Mouse (Mus musculus) R1 (cell line): ENCODE results near the gene Boc.
A peak's percentile ranks its signal among the peaks of the same experiment; 100 is the strongest.

ENCODE experiments used
- DNase-seq: peaks from one replicate; pipeline ENCODE4 v3.0.0-alpha.2; 2018; ENCODE audit warnings: low read depth, low spot score

Boc gene

GRCm38 (mm10) chr16:44558471-44559329 is at the start of gene Boc:
Gene Boc, minus strand, starts transcription at chr16:44558897.
- DNase-seq: peak; percentile 82

GRCm38 (mm10) chr16:44606643-44607042 is 47.9 kb upstream of the Boc start:
- no peak for DNase-seq

- no peak for DNase-seq
Measured at GRCm38 (mm10) chr16:44604021-44604616, 45.4 kb upstream of the Boc start.

DNA sequence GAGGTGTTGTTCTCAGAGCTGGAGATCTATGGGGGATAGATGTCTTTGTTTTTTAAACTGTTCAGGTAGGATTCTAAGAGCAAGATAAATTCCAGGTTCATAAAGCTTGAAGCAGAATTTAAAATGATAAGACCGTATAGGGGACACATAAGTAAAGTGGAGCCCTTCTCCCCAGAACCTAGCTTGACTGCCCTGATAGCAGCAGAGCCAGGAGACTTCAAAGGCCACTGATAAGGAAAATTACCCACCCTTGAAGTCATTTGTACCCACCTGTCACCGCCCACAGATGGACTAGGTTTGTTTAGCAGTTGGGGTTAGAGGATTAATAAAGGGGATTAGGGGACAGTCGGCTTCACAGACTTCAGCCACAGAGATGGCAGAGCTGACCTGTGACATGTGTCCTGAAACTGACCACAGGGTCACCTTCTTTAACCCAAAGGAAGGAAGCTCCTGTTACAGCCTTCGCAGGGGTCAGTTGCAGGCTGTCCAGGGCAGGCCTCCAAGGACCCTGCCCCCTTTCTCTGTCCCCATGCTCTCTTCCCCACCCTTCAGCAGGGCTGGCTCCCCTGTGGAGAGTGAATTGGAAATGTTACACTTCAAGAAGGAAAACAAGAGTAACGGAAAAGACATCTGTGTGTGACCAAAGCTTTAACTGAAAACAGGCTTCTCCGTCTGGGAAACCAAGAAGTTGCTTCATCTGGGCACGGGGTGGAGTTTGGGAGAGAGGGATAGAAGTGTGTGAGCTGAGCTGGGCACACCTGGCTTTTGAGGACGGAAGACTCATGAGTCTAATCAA is 43.5 kb upstream of the Boc start:
- DNase-seq: no peak

DNA sequence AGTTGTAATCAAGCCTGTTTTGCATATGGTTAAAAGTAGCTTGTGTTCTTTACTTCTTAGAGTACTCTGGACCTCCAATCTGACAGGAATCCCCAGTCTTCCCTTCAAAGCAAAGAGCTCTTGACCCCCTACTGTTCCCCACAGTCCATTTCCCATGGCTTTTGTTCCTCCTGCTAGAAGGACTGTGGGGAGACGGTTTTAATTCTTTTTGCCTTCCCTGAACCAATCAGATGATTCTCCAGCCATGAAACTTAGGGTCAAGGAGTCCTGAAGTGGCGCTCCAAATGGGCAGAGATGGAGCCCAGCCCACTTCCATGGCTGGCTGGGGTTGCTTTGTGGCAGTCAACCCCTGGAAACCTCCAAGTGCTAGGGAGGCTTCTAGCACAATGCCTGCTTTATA is 42.5 kb upstream of the Boc start:
- DNase-seq: peak; percentile 80

GRCm38 (mm10) chr16:44597106-44597806 is 38.6 kb upstream of the Boc start:
- no peak for DNase-seq

DNA sequence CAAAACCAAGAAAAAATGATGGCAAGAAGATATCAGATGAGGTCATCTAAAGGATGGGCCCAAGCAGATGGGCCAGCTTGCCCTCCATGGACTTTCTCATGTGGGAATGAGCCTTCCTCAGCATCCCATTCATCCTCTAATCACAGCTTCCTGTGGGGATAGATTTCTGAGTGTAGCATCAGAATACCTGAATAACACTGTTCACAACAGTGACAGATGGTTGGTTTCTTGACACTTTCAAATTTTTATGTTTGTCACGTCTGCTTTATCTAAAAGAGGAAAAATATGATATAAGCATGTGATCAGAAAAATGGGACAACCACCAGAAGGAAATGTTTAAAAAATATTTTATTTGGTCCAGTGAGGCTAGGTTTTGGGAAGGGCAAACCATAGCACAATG is 30.8 kb upstream of the Boc start:
- DNase-seq: no peak

DNA sequence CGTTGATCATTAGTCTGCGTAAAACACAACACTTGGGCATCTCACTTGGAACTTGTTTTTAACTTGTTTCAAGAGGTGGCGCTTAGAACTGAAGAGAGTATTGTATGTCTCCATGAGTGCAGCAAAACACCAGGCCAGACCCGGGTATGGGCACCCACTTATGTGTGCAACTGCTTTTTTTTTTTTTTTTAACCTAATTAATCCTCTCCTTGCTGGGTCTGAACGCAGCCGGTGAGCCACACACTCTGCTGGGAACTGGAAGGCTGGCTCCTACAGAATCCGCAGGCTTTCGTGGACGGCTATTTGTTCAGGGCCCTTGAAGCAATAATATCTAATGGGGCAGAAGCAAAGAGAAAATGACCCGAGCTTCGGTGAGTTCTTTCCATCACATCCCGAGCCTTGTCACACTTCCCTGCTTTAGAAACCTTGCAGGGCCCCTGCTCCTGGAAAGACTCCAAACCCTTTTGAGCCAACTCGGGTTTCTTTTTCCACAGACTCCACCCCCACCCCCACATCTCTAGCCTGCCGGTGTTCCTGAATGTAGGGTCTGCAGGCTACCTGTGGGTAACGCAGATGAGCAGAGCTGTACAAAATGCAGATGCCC is 20.8 kb upstream of the Boc start:
- peak; percentile 28 for DNase-seq

GRCm38 (mm10) chr16:44578551-44578950 is 19.9 kb upstream of the Boc start:
- no peak for DNase-seq

DNA sequence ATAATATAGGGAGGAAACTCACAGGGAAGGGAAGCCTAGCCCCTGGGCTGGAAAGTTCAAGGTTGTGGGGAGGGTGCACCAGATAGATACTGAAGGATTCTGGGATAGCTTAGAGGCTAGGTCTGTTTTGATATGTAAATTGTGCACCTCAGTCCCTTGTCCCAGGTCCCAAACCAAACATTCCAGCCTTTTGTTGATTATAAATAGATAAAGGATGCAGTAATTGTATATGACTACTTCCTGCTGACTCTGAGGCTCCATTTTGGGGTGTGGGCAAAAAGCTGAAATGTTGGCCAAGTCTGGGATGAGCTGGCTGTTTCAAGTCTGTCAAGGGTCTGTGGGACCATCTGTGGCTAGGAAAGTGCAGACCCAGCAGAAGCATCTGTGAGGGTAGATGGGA is 9.4 kb upstream of the Boc start:
- peak; percentile 87 for DNase-seq

DNA sequence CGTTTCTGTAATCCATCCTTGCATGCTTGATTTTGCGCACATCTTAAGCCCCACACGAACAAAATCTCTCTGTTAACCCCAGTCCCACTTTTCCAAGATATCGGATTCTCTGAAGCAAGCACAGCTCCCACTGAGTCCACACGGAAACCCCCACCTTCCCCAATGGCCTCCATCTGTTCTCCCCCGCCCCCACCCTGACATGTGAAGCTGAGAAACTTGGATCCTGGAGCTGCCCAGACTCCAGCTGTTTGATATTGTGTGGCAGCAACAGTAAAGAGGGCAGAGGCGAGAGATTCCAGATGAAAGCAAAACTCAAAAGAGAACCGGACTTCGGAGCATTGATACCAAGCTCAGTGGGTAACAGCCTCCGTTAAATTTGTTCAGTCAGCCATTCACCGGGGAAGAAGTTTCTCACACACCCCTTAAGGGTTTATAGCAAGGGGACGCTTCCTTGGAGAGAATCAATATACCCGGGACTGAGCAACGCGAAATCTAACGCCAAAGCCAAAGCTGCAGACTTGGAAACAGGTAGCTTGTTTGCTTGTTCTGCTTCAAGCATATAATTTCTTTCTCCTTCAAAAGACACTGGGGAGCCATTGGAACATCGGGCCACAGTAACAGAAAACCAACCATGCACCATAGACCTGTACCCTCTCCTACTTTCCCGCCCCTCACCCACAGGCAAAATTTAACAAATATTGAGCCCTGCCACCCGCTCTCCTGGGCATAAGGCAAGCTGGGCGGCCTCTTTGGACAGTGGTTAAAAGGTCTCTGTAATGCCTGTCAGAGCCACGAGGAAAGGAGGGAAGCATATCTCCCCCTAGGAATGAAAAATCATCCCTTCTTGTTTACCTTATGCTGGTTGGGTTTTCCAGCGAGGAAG is 6.9 kb upstream of the Boc start:
- DNase-seq: no peak

DNA sequence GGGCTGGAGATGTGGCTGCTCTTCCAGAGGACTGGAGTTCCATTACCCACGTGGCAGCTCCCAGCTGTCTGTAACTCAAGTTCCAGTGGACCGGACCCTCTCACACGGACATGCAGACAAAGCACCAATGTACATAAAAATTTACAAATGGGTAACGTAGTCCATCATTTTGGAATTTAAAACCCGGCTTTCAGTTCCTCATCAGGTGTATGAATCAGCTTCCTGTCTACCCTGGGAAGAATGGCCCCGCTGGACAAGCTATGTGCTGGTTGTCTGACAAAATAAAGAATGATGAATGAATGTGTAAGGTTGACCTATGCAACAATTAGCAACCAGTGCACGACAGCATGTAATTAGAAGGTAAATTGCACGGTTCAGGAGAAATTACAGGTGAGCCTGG is 5.7 kb upstream of the Boc start:
- DNase-seq: no peak

- no peak for DNase-seq
Measured at GRCm38 (mm10) chr16:44562061-44562460, 3.4 kb upstream of the Boc start.

GRCm38 (mm10) chr16:44560214-44560613 is 1.5 kb upstream of the Boc start:
- DNase-seq: no peak

DNA sequence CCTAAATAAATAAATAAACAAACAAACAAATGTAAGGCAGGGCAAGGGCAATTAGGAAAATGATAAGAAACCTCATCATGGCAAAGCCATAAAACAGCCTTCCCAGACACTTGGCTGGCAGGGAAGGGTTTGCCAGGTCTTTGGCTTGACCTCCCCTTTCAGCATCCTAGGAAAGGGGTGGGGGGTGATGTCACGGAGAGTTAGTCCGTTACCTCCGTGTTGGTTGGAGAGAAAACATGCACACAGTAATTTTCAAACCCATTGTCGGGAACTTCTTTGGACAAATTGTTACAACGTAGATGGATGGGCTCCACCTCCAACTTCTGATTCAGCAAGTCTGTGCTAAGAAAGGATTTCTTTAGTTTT is 616 bp upstream of the Boc start:
- no peak for DNase-seq

DNA sequence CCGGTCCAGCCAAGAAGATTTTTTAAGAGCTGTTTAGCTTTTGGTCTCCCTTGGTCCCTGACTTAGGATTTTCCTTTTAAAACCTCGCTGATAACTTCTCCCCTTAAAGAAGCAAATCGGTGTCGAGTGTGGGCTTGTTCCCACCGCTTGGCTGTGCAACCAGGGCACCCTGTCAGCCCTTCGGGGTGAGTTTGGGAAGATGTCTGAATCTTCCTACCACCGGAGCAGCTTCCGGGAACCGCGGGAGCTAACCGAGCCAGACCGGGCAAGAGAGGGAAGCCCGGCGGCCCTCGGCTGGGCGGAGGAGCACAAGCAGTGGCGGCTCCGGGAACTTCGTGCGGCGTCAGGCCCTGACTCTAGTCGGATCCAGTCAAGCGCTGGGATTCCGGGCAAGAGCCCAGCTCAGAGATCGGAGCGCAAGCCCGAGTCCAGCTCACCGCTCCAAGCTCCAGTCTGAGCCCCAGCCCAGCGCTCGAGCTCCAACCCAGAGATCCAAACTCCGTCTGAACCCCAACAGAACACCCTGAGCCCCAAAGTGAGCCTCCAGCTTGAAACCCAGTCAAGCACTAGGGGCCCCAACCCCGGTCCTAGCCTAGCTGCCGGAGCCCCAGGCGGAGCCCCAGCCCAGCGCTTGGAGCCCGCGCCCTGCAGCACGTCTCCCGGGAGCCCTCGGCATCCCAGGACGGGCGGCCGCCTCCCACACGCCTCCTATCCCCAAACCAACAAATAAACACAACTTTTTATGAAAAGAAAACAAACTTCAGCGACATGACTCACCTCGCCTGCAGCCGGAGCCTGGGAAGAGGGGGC is 831 bp downstream of the Boc start:
- peak; percentile 77 for DNase-seq

GRCm38 (mm10) chr16:44557084-44557483 is 1.6 kb downstream of the Boc start:
- DNase-seq: no peak

- DNase-seq: no peak
Measured at GRCm38 (mm10) chr16:44555791-44556709, 2.6 kb downstream of the Boc start.

GRCm38 (mm10) chr16:44553861-44554260 is 4.8 kb downstream of the Boc start:
- no peak for DNase-seq
